Mouse (Mus musculus) inflammation-experienced regulatory T-cells, adult 16 weeks (primary cell): ENCODE measurements around the gene Olfr353. TPM values are rescaled to one million over a fixed set of nuclear protein-coding genes. Genes with fewer than 3 reads are reported as not detected.

Source experiments
- polyA plus RNA-seq: library from polyadenylated mRNA; unstranded; fragments of 100-300 nt; shearing (Covaris generic); gene quantifications from one replicate; pipeline ENCODE4 v1.2.1, GENCODE M21; 2017

Gene Olfr353
- not detected for polyA plus RNA-seq

GRCm38 (mm10) chr2:36892836-36893235, at the start of gene Olfr353:
Gene Olfr353, minus strand, starts transcription at chr2:36892936.

GRCm38 (mm10) chr2:36936821-36937220, 44.1 kb upstream of the Olfr353 start, which contains the start of gene Olfr356:
Gene Olfr356, plus strand, starts transcription at chr2:36937121.

GRCm38 (mm10) chr2:36928797-36929196, 36.1 kb upstream of the Olfr353 start, which contains the start of gene Olfr355:
Gene Olfr355, minus strand, starts transcription at chr2:36928897.

GRCm38 (mm10) chr2:36905380-36905779, 12.6 kb upstream of the Olfr353 start, which contains the start of gene Olfr354:
Gene Olfr354, plus strand, starts transcription at chr2:36905680.

GRCm38 (mm10) chr2:36868160-36868559, 24.6 kb downstream of the Olfr353 start, which contains the start of gene Olfr352:
Gene Olfr352, plus strand, starts transcription at chr2:36868460.

GRCm38 (mm10) chr2:36862560-36862959, 30.2 kb downstream of the Olfr353 start, which contains the start of gene Olfr351:
Gene Olfr351, minus strand, starts transcription at chr2:36862660.

GRCm38 (mm10) chr2:36846010-36846409, 46.7 kb downstream of the Olfr353 start, which contains the start of gene Olfr350:
Gene Olfr350, plus strand, starts transcription at chr2:36846310.

Other genes starting within 250 kb of the Olfr353 start
- not detected for gene Olfr346, start 207.1 kb downstream of the Olfr353 start, polyA plus RNA-seq
- not detected for gene Olfr347, start 161.0 kb downstream of the Olfr353 start, polyA plus RNA-seq
- gene Olfr348, start 108.7 kb downstream of the Olfr353 start, polyA plus RNA-seq, result not detected
- gene Olfr50, start 102.4 kb downstream of the Olfr353 start, polyA plus RNA-seq, result not detected
- gene Olfr3, start 75.9 kb downstream of the Olfr353 start, polyA plus RNA-seq, result not detected
- not detected for gene Olfr350, start 46.6 kb downstream of the Olfr353 start, polyA plus RNA-seq
- gene Olfr351, start 30.3 kb downstream of the Olfr353 start, polyA plus RNA-seq, result not detected
- not detected for gene Olfr352, start 24.5 kb downstream of the Olfr353 start, polyA plus RNA-seq
- not detected for gene Olfr354, start 12.7 kb upstream of the Olfr353 start, polyA plus RNA-seq
- not detected for gene Olfr355, start 36.0 kb upstream of the Olfr353 start, polyA plus RNA-seq
- gene Olfr356, start 44.2 kb upstream of the Olfr353 start, polyA plus RNA-seq, result not detected
- not detected for gene Olfr357, start 100.9 kb upstream of the Olfr353 start, polyA plus RNA-seq
- gene Olfr358, start 116.4 kb upstream of the Olfr353 start, polyA plus RNA-seq, result not detected
- gene Olfr360, start 172.8 kb upstream of the Olfr353 start, polyA plus RNA-seq, result not detected
- not detected for gene Olfr361, start 196.4 kb upstream of the Olfr353 start, polyA plus RNA-seq
- not detected for gene Olfr362, start 225.0 kb upstream of the Olfr353 start, polyA plus RNA-seq
- not detected for gene Olfr364-ps1, start 246.4 kb upstream of the Olfr353 start, polyA plus RNA-seq